Mouse (Mus musculus): ENCODE results near the gene Fam196a.

GRCm38 (mm10) chr7:134959086-134959485 is 20.9 kb upstream of the Fam196a start:
- TF ChIP-seq CTCF (IDR thresholded peaks at IDR 0.05; ENCODE audit: extremely low read depth, insufficient read length, insufficient replicate concordance, low read depth, low read length) (no peak), POLR2A (IDR thresholded peaks at IDR 0.05; ENCODE audit: low read depth, low read length) (no peak)
